Mouse (Mus musculus): ENCODE measurements around the gene Hpca. TPM values are rescaled to one million over a fixed set of nuclear protein-coding genes. Genes with fewer than 3 reads are reported as not detected.

Hpca gene
- polyA plus RNA-seq, 1 experiment from 2014 or later: 4.9 TPM

DNA sequence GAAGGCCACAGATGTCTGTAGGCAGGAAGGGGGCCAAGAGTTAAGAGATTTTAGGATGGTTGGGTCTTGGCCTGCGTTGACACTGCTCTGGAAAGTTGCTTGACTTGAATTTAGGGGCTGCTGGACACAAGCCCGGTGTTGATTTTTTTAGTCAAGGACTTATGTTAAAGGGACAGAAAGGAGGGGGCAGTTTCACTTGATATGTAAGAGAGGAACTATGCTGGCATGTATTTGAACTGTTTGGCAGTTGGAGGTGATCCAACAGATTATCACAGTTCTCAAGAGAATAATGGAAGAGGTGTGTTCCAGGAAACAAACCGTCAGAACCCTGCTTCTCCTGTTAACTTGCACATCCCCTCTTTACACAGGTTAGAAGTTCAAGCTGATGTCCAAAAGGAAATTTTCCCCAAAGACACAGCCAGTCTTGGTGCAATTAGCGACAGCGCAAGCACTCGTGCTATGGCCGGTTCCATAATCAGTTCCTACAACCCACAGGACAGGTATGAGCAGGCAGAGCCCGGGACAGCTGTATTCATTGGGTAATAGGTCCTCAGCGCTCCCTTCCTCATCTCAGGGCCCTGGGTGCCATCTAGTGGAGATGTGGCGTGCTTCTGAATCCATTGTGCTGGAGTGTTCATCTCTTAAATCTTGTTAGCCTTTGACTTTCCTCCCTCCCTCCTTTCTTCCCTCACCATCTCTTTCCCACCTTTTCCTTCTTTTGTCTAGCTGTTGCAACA is 39.3 kb downstream of the Hpca start:
- DNase-seq (ENCODE audit: low spot score) (peak; percentile 90), ATAC-seq (ENCODE audit: low read depth) (peak; percentile 82)
- Histone ChIP-seq H3K36me3 (ENCODE audit: control insufficient read depth, insufficient read depth, low read length) (peaks cover 67% of the 10 kb centered on the region), H3K9me3 (ENCODE audit: control insufficient read depth, low read length) (0 out of 2 replicates have a peak, but pooled peaks cover 6% of the 10 kb centered on the region), H3K4me3 (ENCODE audit: low read depth, low read length) (no peak overlapping the region), H3K27me3 (replicated peaks; ENCODE audit: control insufficient read depth, insufficient read depth, low read length) (no peaks in the 10 kb centered on the region), H3K27ac (replicated peaks; ENCODE audit: low read depth, low read length) (no peak overlapping the region), H3K4me1 (ENCODE audit: control insufficient read depth, insufficient read depth, low read length) (no peaks in the 10 kb centered on the region), H3K4me2 (ENCODE audit: low read depth, low read length) (no peak overlapping the region), H3K9ac (ENCODE audit: low read depth, low read length) (no peak overlapping the region)
- WGBS: 47% methylated on average over 10 of the region's 10 CpGs

DNA sequence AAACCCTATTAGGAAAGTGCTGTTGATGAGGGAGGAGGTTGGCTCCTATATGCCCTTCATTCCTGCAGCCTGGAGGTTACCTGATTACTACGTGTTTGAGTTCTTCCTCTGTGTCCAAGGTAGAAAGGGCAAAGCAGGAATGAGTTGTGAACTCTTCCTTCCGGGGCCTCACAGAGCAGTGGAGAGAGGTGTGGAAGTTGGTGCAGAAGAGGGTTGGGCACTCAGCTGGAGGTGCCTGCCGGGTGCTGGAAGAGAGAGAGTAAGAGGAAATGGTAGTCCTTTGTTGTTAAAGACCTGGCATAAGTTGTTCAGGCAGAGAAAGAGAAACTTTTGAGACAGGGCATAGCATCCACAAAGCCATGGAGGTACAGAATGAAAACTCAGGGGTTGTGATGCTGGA is 39.9 kb downstream of the Hpca start:
- DNase-seq (ENCODE audit: low spot score): no peak
- H3K27ac ChIP-seq (replicated peaks; ENCODE audit: low read depth, low read length): no peak overlapping the region
- no peak overlapping the region for H3K4me3 ChIP-seq (ENCODE audit: low read depth, low read length)
- no peak overlapping the region for H3K4me2 ChIP-seq (ENCODE audit: low read depth, low read length)
- no peaks in the 10 kb centered on the region for H3K27me3 ChIP-seq (replicated peaks; ENCODE audit: control insufficient read depth, insufficient read depth, low read length)
- ATAC-seq (ENCODE audit: low read depth): no peak
- no peak overlapping the region for H3K9ac ChIP-seq (ENCODE audit: low read depth, low read length)
- WGBS: 82% methylated on average over 3 of the region's 3 CpGs
- H3K9me3 ChIP-seq (ENCODE audit: control insufficient read depth, low read length): 0 out of 2 replicates have a peak, but pooled peaks cover 6% of the 10 kb centered on the region
- H3K36me3 ChIP-seq (ENCODE audit: control insufficient read depth, insufficient read depth, low read length): peaks cover 72% of the 10 kb centered on the region
- no peaks in the 10 kb centered on the region for H3K4me1 ChIP-seq (ENCODE audit: control insufficient read depth, insufficient read depth, low read length)

DNA sequence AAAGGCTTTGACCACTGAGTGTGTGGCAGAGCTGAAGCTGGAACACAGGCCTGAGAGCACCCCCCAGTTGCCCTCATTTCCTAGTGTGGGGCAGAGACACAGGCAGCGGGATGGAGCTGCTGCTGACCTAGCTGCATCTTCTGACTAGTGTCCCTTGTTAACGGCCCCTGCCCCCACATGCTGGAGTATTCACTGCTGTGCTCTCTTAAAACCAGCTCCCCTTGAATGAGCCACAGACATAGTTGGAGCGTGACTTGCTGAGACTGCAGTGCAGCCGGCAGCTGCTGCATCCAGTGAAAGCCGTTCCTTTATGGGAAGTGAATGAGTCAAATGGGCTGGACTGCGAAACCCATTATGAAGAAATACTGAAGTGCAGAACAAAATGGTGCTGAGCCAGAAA is 40.3 kb downstream of the Hpca start:
- no peak overlapping the region for H3K27ac ChIP-seq (replicated peaks; ENCODE audit: low read depth, low read length)
- no peaks in the 10 kb centered on the region for H3K27me3 ChIP-seq (replicated peaks; ENCODE audit: control insufficient read depth, insufficient read depth, low read length)
- H3K4me2 ChIP-seq (ENCODE audit: low read depth, low read length): no peak overlapping the region
- 0 out of 2 replicates have a peak, but pooled peaks cover 6% of the 10 kb centered on the region for H3K9me3 ChIP-seq (ENCODE audit: control insufficient read depth, low read length)
- H3K9ac ChIP-seq (ENCODE audit: low read depth, low read length): no peak overlapping the region
- no peaks in the 10 kb centered on the region for H3K4me1 ChIP-seq (ENCODE audit: control insufficient read depth, insufficient read depth, low read length)
- DNase-seq (ENCODE audit: low spot score) (no peak), ATAC-seq (ENCODE audit: low read depth) (no peak; the same call in 1 of the 2 replicates)
- peaks cover 77% of the 10 kb centered on the region for H3K36me3 ChIP-seq (ENCODE audit: control insufficient read depth, insufficient read depth, low read length)
- no peak overlapping the region for H3K4me3 ChIP-seq (ENCODE audit: low read depth, low read length)
- 79% methylated on average over 6 of the region's 6 CpGs for WGBS

DNA sequence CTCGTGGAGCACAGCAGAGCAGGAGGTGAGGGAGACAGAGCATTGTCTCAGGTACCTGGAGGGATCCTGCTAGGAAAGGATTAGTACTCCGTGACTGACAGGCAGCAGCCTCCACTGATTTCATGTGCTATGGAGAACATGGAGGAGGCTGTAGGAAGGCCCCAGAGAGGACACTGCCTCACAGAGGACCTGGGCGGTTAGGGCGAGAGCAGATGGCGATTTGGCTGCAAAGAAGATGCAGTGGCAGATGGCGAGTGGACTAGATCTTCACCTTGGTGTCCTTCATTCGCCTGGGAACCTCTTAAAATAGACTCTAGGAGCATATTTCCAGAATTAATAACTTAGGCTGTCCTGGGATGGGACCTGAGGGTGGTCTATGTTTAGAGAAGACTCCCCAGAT is 40.8 kb downstream of the Hpca start:
- Histone ChIP-seq H3K4me3 (ENCODE audit: low read depth, low read length) (no peak overlapping the region), H3K4me1 (ENCODE audit: control insufficient read depth, insufficient read depth, low read length) (no peaks in the 10 kb centered on the region), H3K4me2 (ENCODE audit: low read depth, low read length) (no peak overlapping the region), H3K36me3 (ENCODE audit: control insufficient read depth, insufficient read depth, low read length) (peaks cover 81% of the 10 kb centered on the region), H3K27me3 (replicated peaks; ENCODE audit: control insufficient read depth, insufficient read depth, low read length) (no peaks in the 10 kb centered on the region), H3K27ac (replicated peaks; ENCODE audit: low read depth, low read length) (no peak overlapping the region), H3K9me3 (ENCODE audit: control insufficient read depth, low read length) (0 out of 2 replicates have a peak, but pooled peaks cover 6% of the 10 kb centered on the region), H3K9ac (ENCODE audit: low read depth, low read length) (no peak overlapping the region)
- ATAC-seq (ENCODE audit: low read depth) (no peak), DNase-seq (ENCODE audit: low spot score) (no peak)
- WGBS: 80% methylated on average over 7 of the region's 7 CpGs

DNA sequence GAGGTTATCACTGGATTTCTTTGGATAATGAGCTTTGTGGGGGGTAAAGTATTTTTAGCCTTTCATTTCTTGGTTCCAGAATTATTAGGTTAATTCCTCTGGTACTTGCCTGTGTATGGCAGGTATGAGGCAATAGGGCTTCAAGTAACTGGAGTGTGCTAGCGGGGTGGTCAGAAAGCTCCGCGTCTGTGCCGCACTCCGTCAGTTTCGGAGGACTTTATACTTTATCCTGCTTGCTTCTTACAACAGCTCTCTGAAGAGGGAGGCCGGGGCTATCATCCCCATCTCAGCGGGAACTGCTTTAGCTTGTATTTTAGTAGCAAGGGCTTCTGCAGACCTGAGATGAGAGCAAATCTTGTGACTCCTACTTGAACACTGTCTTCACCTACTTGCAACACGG is 42.7 kb downstream of the Hpca start:
- ATAC-seq (ENCODE audit: low read depth) (no peak), DNase-seq (ENCODE audit: low spot score) (no peak)
- WGBS: 94% methylated on average over 9 of the region's 9 CpGs
- Histone ChIP-seq H3K4me1 (ENCODE audit: control insufficient read depth, insufficient read depth, low read length) (no peaks in the 10 kb centered on the region), H3K27ac (replicated peaks; ENCODE audit: low read depth, low read length) (no peak overlapping the region), H3K4me3 (ENCODE audit: low read depth, low read length) (no peak overlapping the region), H3K4me2 (ENCODE audit: low read depth, low read length) (no peak overlapping the region), H3K36me3 (ENCODE audit: control insufficient read depth, insufficient read depth, low read length) (peaks cover 84% of the 10 kb centered on the region), H3K9me3 (ENCODE audit: control insufficient read depth, low read length) (0 out of 2 replicates have a peak, but pooled peaks cover 6% of the 10 kb centered on the region), H3K27me3 (replicated peaks; ENCODE audit: control insufficient read depth, insufficient read depth, low read length) (no peaks in the 10 kb centered on the region), H3K9ac (ENCODE audit: low read depth, low read length) (no peak overlapping the region)

DNA sequence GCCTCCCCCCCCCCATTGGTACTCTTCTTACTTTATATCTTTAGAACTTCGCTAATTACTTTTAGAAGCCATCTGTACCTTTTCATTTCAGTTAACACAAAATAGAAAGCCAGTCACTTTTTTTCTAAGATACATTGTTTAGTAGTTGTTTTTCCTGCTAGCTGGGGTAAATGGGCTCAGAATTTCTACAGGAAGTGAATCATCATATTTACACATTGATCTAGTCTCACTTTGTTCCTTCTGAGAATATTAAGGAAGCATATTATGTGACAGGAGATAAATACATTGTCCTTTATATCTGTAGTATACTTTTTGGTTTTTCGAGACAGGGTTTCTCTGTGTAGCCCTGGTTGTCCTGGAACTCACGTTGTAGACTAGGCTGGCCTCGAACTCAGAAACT is 53.0 kb downstream of the Hpca start:
- no peaks in the 10 kb centered on the region for H3K4me1 ChIP-seq (ENCODE audit: control insufficient read depth, insufficient read depth, low read length)
- 94% methylated on average over 4 of the region's 4 CpGs for WGBS

DNA sequence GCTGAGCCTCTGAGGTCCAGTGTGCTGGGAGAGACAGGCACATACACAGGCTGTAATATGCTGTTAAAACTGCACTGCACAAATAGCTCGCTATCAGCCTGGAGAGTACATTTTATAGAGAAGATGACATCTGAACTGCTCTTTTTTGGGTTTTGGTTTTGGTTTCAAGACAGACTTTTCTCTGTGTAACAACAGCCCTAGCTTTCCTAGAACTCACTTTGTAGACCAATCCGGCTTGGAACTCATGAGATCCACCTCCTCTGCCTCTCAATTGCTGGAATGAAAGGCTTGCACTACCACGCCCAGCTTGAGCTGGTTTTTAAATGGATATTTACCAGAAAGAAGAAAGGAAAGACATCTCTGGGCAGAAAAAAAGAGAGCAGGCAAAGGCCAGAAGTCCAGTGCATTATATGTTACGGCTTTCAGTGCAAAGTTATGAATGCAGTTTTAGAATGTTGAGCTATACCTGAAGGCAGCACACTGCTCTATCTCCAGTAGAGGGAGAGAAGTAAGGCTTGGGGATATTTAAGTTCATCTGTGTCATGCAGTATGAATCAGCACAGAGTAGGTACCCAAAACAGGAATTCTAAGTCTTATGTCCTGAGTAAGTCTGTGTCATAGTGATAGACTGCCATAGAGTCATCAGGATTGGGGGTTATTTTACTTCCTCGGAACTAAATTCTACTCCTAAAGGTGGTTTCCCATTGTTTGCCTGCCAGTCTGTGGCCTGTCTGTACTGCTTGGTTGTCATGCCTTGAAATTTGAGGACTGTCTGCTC is 54.0 kb downstream of the Hpca start:
- no peaks in the 10 kb centered on the region for H3K36me3 ChIP-seq (ENCODE audit: control insufficient read depth, insufficient read depth, low read length)
- no peak overlapping the region for H3K4me3 ChIP-seq (ENCODE audit: low read depth, low read length)
- H3K9me3 ChIP-seq (ENCODE audit: control insufficient read depth, low read length): no peaks in the 10 kb centered on the region
- H3K27me3 ChIP-seq (replicated peaks; ENCODE audit: control insufficient read depth, insufficient read depth, low read length): no peaks in the 10 kb centered on the region
- H3K4me1 ChIP-seq (ENCODE audit: control insufficient read depth, insufficient read depth, low read length): no peaks in the 10 kb centered on the region
- H3K9ac ChIP-seq (ENCODE audit: low read depth, low read length): no peak overlapping the region
- ATAC-seq (ENCODE audit: low read depth) (no peak), DNase-seq (ENCODE audit: low spot score) (no peak)
- H3K27ac ChIP-seq (replicated peaks; ENCODE audit: low read depth, low read length): no peak overlapping the region; the same call in 1 of the 2 replicates
- WGBS: 70% methylated on average over 5 of the region's 5 CpGs
- H3K4me2 ChIP-seq (ENCODE audit: low read depth, low read length): no peak overlapping the region

More for the DNA sequence above, 53.0 kb downstream of the Hpca start:
- H3K4me3 ChIP-seq (ENCODE audit: low read depth, low read length): no peak overlapping the region
- H3K9me3 ChIP-seq (ENCODE audit: control insufficient read depth, low read length): no peaks in the 10 kb centered on the region
- no peak overlapping the region for H3K4me2 ChIP-seq (ENCODE audit: low read depth, low read length)
- H3K9ac ChIP-seq (ENCODE audit: low read depth, low read length): no peak overlapping the region
- H3K36me3 ChIP-seq (ENCODE audit: control insufficient read depth, insufficient read depth, low read length): no peaks in the 10 kb centered on the region; the same call in 1 of the 2 replicates
- ATAC-seq (ENCODE audit: low read depth) (no peak), DNase-seq (ENCODE audit: low spot score) (no peak)
- no peak overlapping the region for H3K27ac ChIP-seq (replicated peaks; ENCODE audit: low read depth, low read length)
- no peaks in the 10 kb centered on the region for H3K27me3 ChIP-seq (replicated peaks; ENCODE audit: control insufficient read depth, insufficient read depth, low read length)

DNA sequence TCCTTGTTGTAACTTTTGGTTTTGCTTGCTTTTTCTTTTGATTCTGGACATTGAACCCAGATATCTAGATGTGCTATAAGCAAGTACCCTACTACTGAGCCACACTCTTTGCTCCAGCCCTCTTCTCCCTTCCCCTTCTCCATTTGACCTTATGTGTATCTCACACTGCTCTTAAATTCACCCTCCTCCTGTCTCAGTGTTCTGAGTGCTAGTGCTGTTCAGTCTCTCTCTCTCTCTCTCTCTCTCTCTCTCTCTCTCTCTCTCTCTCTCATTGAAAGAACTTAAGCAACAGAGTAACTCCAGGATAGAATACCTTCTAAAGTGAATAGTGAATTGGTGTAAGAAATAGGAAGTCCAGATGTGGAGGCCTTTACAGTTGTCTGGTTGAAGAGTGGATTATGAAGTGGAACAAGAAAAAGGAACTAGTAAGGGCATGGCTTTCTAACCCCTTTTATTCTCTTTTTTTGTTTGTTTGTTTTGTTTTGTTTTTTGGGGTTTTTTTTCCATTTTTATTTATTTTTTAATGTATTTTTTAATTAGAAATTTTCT is 56.1 kb downstream of the Hpca start:
- H3K27ac ChIP-seq (replicated peaks; ENCODE audit: low read depth, low read length): no peak overlapping the region
- no peaks in the 10 kb centered on the region for H3K4me1 ChIP-seq (ENCODE audit: control insufficient read depth, insufficient read depth, low read length)
- DNase-seq (ENCODE audit: low spot score) (no peak), ATAC-seq (ENCODE audit: low read depth) (no peak)
- H3K4me2 ChIP-seq (ENCODE audit: low read depth, low read length): no peak overlapping the region
- no peaks in the 10 kb centered on the region for H3K27me3 ChIP-seq (replicated peaks; ENCODE audit: control insufficient read depth, insufficient read depth, low read length)
- no peak overlapping the region for H3K9ac ChIP-seq (ENCODE audit: low read depth, low read length)
- no peaks in the 10 kb centered on the region for H3K9me3 ChIP-seq (ENCODE audit: control insufficient read depth, low read length)
- H3K4me3 ChIP-seq (ENCODE audit: low read depth, low read length): no peak overlapping the region
- H3K36me3 ChIP-seq (ENCODE audit: control insufficient read depth, insufficient read depth, low read length): no peaks in the 10 kb centered on the region
